Mouse (Mus musculus): ENCODE measurements at regions not wholly inside any gene's neighbourhood (a gene's known extent, or its start where the extent isn't known, plus 50 kb on each side); places are given as distances from the start of the nearest gene placed in this dataset.

DNA sequence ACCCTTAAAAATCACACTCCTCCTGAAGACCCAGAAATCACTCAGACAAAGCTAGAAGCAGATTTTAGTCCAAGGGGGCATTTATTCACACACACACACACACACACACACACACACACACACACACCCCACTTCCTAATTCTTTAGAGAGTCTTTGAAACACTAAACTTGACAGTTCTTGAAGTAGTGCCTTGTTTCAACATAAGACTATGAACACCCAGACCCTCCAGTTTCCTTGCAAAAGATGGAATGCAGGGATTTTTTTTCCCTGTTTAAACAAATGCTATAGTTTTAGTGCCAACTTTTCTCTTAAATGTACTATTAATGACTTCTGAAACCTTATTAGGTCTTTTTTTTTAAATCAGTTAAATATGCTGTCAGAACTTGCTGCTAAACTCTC is 279.2 kb upstream of the Fat1 start:
- Histone ChIP-seq H3K4me3 (ENCODE audit: low read depth, low read length) (no peak overlapping the region), H3K9ac (ENCODE audit: low read length) (no peak overlapping the region), H3K9me3 (ENCODE audit: control insufficient read depth, low read length) (no peaks in the 10 kb centered on the region), H3K4me1 (ENCODE audit: control insufficient read depth, insufficient read depth, low read length) (no peaks in the 10 kb centered on the region), H3K27me3 (ENCODE audit: control insufficient read depth, insufficient read depth, low read length) (no peaks in the 10 kb centered on the region), H3K4me2 (no peak overlapping the region), H3K36me3 (ENCODE audit: control insufficient read depth, insufficient read depth, low read length) (no peaks in the 10 kb centered on the region), H3K27ac (ENCODE audit: low read depth, low read length) (no peak overlapping the region)
- ATAC-seq (ENCODE audit: low FRiP score) (no peak), DNase-seq (ENCODE audit: low spot score, missing footprints) (no peak)

DNA sequence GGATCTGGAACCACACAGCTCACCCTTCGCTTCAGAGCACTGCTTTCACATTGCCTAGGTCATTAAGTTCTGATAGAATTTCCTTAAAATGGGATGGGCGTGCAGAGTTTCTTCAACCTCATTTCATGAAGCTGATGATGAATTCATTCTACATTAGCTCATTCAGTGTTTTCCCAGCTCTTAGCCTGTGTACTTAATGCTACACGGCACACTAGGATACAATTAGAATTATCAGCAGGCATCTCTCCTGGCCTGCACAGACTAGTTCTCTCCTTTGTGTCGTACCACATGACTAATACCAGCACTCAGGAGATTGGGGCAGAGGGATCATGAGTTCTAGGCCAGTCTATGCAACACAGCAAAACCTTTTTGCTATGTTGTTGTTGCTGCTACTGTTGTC is 278.8 kb upstream of the Fat1 start:
- Histone ChIP-seq H3K4me1 (ENCODE audit: control insufficient read depth, insufficient read depth, low read length) (no peaks in the 10 kb centered on the region), H3K9ac (ENCODE audit: low read length) (no peak overlapping the region), H3K9me3 (ENCODE audit: control insufficient read depth, low read length) (no peaks in the 10 kb centered on the region), H3K4me2 (no peak overlapping the region), H3K27ac (ENCODE audit: low read depth, low read length) (no peak overlapping the region), H3K4me3 (ENCODE audit: low read depth, low read length) (no peak overlapping the region), H3K27me3 (ENCODE audit: control insufficient read depth, insufficient read depth, low read length) (no peaks in the 10 kb centered on the region), H3K36me3 (ENCODE audit: control insufficient read depth, insufficient read depth, low read length) (no peaks in the 10 kb centered on the region)
- no peak for DNase-seq (ENCODE audit: low spot score, missing footprints)
- no peak for ATAC-seq (ENCODE audit: low FRiP score)
- 81% methylated on average over 4 of the region's 4 CpGs for WGBS

GRCm38 (mm10) chr8:44661696-44662095 is 273.6 kb upstream of the Fat1 start:
- WGBS: 76% methylated on average over 2 of the region's 2 CpGs
- no peak overlapping the region for H3K9ac ChIP-seq (ENCODE audit: low read length)
- H3K27me3 ChIP-seq (ENCODE audit: control insufficient read depth, insufficient read depth, low read length): no peaks in the 10 kb centered on the region
- H3K9me3 ChIP-seq (ENCODE audit: control insufficient read depth, low read length): no peaks in the 10 kb centered on the region
- no peak for DNase-seq (ENCODE audit: low spot score, missing footprints)
- H3K27ac ChIP-seq (ENCODE audit: low read depth, low read length): no peak overlapping the region
- no peak overlapping the region for H3K4me3 ChIP-seq (ENCODE audit: low read depth, low read length)
- H3K4me1 ChIP-seq (ENCODE audit: control insufficient read depth, insufficient read depth, low read length): no peaks in the 10 kb centered on the region
- no peak overlapping the region for H3K4me2 ChIP-seq
- H3K36me3 ChIP-seq (ENCODE audit: control insufficient read depth, insufficient read depth, low read length): no peaks in the 10 kb centered on the region
- ATAC-seq (ENCODE audit: low FRiP score): no peak

DNA sequence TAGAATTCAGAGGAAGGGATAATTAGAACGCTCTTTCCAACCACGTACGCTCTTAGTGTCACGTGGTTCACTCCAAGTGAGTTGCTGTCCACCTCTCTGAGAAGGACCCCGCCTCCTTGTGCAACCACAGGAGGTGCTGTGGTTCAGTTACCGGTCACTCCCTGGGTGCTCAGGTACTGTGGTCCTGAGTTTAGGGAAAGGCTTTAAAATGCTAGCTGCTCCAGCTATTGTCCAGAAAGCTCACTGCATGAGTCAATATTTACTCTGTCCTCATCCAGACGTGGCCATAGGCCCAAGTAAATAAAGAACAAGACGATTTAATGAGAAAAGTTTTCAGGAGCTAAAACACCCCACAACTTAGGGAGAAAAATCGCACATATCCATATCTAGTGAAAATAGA is 248.1 kb upstream of the Fat1 start:
- WGBS: 90% methylated on average over 9 of the region's 9 CpGs
- no peaks in the 10 kb centered on the region for H3K36me3 ChIP-seq (ENCODE audit: control insufficient read depth, insufficient read depth, low read length)
- H3K4me3 ChIP-seq (ENCODE audit: low read depth, low read length): no peak overlapping the region
- H3K27me3 ChIP-seq (ENCODE audit: control insufficient read depth, insufficient read depth, low read length): no peaks in the 10 kb centered on the region
- no peak for DNase-seq (ENCODE audit: low spot score, missing footprints)
- no peak overlapping the region for H3K9ac ChIP-seq (ENCODE audit: low read length)
- no peaks in the 10 kb centered on the region for H3K4me1 ChIP-seq (ENCODE audit: control insufficient read depth, insufficient read depth, low read length)
- no peak overlapping the region for H3K4me2 ChIP-seq
- ATAC-seq (ENCODE audit: low FRiP score): no peak
- no peaks in the 10 kb centered on the region for H3K9me3 ChIP-seq (ENCODE audit: control insufficient read depth, low read length)
- H3K27ac ChIP-seq (ENCODE audit: low read depth, low read length): no peak overlapping the region

DNA sequence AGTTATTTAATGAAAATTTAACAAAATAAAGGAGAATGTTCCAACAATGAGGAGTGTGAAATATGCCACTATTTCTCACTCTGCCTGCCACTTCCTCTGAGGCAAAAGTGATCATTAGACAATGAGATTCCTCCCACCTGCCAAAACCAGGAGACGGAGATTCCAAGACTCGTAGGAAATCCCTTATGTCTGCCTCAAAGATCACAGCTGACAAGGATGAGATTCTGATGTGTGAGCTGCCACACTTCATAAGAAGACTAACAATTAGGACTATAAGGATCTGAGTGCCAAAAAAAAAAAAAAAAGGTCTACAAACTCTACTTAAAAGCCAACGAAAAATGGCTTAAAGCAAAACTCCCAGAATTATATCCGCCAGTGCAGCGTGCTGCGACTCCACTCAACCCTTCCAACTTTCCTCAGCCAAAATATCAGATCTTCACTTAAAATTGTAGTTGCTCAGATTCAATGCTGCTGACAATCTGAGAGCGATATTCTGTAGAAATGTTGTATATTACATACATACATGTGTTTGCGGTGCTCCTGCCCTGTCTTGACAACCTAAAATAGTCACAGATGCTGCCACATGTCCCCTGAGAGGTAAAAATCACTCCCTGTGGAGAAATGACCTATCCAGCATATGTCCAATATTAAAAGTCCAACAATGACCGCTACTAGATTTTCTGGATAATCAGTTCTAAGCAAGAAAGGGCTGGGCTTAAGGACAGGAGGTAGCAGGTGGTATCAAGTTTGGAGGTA is 245.2 kb upstream of the Fat1 start:
- H3K4me1 ChIP-seq (ENCODE audit: control insufficient read depth, insufficient read depth, low read length): no peaks in the 10 kb centered on the region
- DNase-seq (ENCODE audit: low spot score, missing footprints) (no peak), ATAC-seq (ENCODE audit: low FRiP score) (no peak)
- no peak overlapping the region for H3K9ac ChIP-seq (ENCODE audit: low read length)
- no peaks in the 10 kb centered on the region for H3K27me3 ChIP-seq (ENCODE audit: control insufficient read depth, insufficient read depth, low read length)
- no peak overlapping the region for H3K27ac ChIP-seq (ENCODE audit: low read depth, low read length)
- no peaks in the 10 kb centered on the region for H3K36me3 ChIP-seq (ENCODE audit: control insufficient read depth, insufficient read depth, low read length)
- no peak overlapping the region for H3K4me3 ChIP-seq (ENCODE audit: low read depth, low read length)
- no peaks in the 10 kb centered on the region for H3K9me3 ChIP-seq (ENCODE audit: control insufficient read depth, low read length)
- no peak overlapping the region for H3K4me2 ChIP-seq
- WGBS: 86% methylated on average over 9 of the region's 9 CpGs

GRCm38 (mm10) chr8:44690593-44690950 is 244.7 kb upstream of the Fat1 start:
- Histone ChIP-seq H3K4me1 (ENCODE audit: control insufficient read depth, insufficient read depth, low read length) (no peaks in the 10 kb centered on the region), H3K27ac (ENCODE audit: low read depth, low read length) (no peak overlapping the region), H3K27me3 (ENCODE audit: control insufficient read depth, insufficient read depth, low read length) (no peaks in the 10 kb centered on the region), H3K9me3 (ENCODE audit: control insufficient read depth, low read length) (no peaks in the 10 kb centered on the region), H3K4me3 (ENCODE audit: low read depth, low read length) (no peak overlapping the region), H3K36me3 (ENCODE audit: control insufficient read depth, insufficient read depth, low read length) (no peaks in the 10 kb centered on the region), H3K9ac (ENCODE audit: low read length) (no peak overlapping the region), H3K4me2 (no peak overlapping the region)
- no peak for ATAC-seq (ENCODE audit: low FRiP score)
- no peak for DNase-seq (ENCODE audit: low spot score, missing footprints)
- 77% methylated on average over 4 of the region's 4 CpGs for WGBS

DNA sequence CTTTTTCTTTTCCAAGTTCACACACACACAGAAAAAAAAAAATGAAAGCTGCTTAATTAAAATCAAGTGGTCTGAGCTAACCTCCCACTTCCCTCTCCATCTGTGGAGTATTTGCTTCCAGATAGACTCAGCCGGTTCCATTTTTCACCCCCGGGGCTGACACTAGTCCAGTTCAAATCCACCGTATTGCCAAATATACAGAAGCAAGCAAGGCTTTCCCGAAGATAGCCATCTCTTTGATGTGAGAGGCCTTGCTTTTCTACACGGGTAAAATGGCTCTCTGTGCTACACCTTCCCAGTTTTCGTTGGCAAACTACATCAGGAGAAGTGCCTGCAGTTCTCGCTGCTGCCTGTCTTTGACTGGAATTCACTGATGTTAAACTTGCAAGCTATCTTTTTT is 244.1 kb upstream of the Fat1 start:
- Histone ChIP-seq H3K9ac (ENCODE audit: low read length) (no peak overlapping the region), H3K4me3 (ENCODE audit: low read depth, low read length) (no peak overlapping the region), H3K4me2 (no peak overlapping the region), H3K27me3 (ENCODE audit: control insufficient read depth, insufficient read depth, low read length) (no peaks in the 10 kb centered on the region), H3K27ac (ENCODE audit: low read depth, low read length) (no peak overlapping the region), H3K9me3 (ENCODE audit: control insufficient read depth, low read length) (no peaks in the 10 kb centered on the region), H3K4me1 (ENCODE audit: control insufficient read depth, insufficient read depth, low read length) (no peaks in the 10 kb centered on the region), H3K36me3 (ENCODE audit: control insufficient read depth, insufficient read depth, low read length) (no peaks in the 10 kb centered on the region)
- ATAC-seq (ENCODE audit: low FRiP score) (no peak), DNase-seq (ENCODE audit: low spot score, missing footprints) (no peak)
- 75% methylated on average over 7 of the region's 7 CpGs for WGBS

DNA sequence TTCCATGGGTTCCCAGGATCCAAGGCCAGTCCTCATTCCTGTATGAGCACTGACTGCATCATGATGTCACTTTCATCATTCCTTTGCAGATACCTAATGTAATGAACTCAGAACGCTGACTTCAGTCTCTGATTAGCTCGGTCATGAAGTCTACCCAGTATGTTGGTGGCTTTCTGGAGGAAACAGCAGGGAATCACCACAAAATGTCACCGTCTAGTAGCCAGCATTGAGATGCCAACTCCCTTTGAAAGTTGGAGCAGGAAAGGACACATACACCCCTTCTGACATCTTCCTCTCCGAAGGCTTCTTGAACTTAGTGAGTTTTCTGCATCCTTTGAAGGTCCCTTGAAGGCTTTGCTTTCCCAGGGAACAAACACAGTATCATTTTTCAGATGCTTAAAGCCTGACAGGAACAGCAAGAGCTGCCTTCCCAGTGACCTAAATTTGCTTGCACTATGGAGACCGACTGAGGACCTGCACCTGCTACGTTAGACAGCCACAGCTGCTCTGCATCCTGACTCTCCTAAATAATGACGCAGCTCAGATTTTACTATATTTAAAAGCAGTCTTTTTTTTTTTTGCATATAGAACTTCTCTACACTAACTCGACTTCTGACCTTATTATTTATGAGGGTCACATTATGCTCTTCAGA is 243.1 kb upstream of the Fat1 start:
- Histone ChIP-seq H3K9me3 (ENCODE audit: control insufficient read depth, low read length) (no peaks in the 10 kb centered on the region), H3K27me3 (ENCODE audit: control insufficient read depth, insufficient read depth, low read length) (no peaks in the 10 kb centered on the region), H3K4me3 (ENCODE audit: low read depth, low read length) (no peak overlapping the region), H3K9ac (ENCODE audit: low read length) (no peak overlapping the region), H3K4me1 (ENCODE audit: control insufficient read depth, insufficient read depth, low read length) (no peaks in the 10 kb centered on the region), H3K27ac (ENCODE audit: low read depth, low read length) (no peak overlapping the region), H3K4me2 (no peak overlapping the region), H3K36me3 (ENCODE audit: control insufficient read depth, insufficient read depth, low read length) (no peaks in the 10 kb centered on the region)
- no peak for DNase-seq (ENCODE audit: low spot score, missing footprints)
- WGBS: 88% methylated on average over 8 of the region's 8 CpGs
- no peak for ATAC-seq (ENCODE audit: low FRiP score)

GRCm38 (mm10) chr8:44694861-44695260 is 240.4 kb upstream of the Fat1 start:
- no peaks in the 10 kb centered on the region for H3K36me3 ChIP-seq (ENCODE audit: control insufficient read depth, insufficient read depth, low read length)
- WGBS: 77% methylated on average over 9 of the region's 9 CpGs
- no peak overlapping the region for H3K27ac ChIP-seq (ENCODE audit: low read depth, low read length)
- H3K9ac ChIP-seq (ENCODE audit: low read length): no peak overlapping the region
- no peaks in the 10 kb centered on the region for H3K4me1 ChIP-seq (ENCODE audit: control insufficient read depth, insufficient read depth, low read length)
- no peaks in the 10 kb centered on the region for H3K27me3 ChIP-seq (ENCODE audit: control insufficient read depth, insufficient read depth, low read length)
- H3K9me3 ChIP-seq (ENCODE audit: control insufficient read depth, low read length): no peaks in the 10 kb centered on the region
- H3K4me2 ChIP-seq: no peak overlapping the region
- H3K4me3 ChIP-seq (ENCODE audit: low read depth, low read length): no peak overlapping the region
- ATAC-seq (ENCODE audit: low FRiP score) (no peak), DNase-seq (ENCODE audit: low spot score, missing footprints) (no peak)

Data from midbrain, embryonic 11.5 days (tissue).